Mouse (Mus musculus) retina, postnatal 7 days (tissue): ENCODE data around the gene Pp2d1.
"Not testable (repeated sequence)": the region's sequence is repeated elsewhere in the genome, so short reads cannot be mapped to it uniquely, and the experiment has no call there.

Experiments
- DNase-seq: peaks from one replicate; pipeline ENCODE4 v3.0.0-alpha.2; 2012; ENCODE audit warnings: low read depth, low spot score

The Pp2d1 gene

GRCm38 (mm10) chr17:53539351-53539750 is at the start of gene Pp2d1:
Gene Pp2d1, minus strand, starts transcription at chr17:53539451.
- DNase-seq: not testable (repeated sequence)

DNA sequence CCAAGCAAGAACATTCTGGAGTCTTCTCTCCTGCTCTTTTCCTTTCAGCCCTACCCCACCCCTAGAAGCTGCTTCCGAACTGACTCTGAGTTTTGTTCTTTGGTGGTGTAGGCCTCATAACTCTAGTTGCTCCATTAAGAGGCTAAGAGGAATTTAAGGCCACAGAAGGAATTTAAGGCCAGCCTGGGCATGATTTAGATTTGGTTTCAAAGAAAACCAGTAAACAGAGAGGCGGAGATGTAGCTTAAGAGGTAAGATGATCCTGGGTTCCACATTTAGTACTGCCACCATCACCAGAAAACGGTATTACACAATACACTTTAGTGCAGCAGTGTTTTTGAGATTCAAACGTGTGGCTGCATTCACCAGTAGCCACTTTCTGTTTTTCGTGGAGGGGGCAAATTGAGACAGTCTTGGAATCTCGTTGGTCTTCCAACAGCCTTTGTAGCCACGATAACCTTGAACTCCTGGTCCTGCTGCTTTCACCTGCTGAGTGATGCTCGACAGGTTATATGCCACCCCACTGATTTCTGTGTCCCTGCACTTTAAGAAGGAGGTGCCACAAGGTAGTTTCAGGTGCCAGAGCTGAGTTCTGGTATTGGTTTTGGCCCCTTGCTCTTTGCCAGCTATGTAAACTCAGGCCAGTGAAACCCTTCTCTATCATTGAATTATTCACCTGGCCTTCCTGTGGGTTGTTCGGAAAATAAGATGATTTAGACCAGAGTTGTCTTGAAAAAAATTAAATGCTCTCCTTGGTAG is 49.0 kb upstream of the Pp2d1 start:
- DNase-seq: no peak

DNA sequence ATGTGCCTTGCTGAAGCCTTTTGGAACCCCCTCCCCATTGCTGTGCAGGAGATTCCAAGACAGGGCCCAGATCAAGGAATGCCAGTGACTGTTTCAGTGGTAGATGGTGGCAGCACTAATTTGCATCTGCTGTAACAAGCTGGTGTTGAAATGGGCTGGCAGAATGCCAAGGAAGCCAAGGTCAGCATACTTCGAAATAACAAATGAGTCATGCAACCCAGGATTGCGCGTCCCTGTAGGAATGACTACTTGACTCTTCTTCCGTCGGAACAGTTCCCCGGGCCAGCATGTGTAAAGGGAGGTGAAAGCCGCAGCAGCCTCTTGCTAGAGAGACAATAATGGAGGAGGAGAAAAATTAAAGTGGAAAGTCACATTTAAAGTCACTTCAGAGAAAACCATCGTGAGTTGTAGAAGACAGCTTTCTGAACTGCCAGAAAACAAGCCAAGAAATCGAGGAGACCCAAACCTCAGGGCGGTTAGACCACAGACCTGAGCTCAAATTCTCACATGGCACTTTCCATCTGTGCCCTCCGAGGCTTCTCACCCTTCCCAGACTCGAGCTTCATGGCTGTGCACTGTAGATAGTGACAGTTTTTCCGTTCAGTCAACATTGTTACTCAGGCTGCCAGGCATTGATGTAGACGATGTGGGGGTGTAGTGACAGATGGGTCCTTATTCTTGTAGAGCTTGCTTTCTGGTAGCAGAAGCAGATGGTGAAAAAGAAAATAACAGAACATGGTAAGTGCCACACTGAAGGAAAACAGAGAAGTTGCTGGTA is 48.0 kb upstream of the Pp2d1 start:
- no peak for DNase-seq

DNA sequence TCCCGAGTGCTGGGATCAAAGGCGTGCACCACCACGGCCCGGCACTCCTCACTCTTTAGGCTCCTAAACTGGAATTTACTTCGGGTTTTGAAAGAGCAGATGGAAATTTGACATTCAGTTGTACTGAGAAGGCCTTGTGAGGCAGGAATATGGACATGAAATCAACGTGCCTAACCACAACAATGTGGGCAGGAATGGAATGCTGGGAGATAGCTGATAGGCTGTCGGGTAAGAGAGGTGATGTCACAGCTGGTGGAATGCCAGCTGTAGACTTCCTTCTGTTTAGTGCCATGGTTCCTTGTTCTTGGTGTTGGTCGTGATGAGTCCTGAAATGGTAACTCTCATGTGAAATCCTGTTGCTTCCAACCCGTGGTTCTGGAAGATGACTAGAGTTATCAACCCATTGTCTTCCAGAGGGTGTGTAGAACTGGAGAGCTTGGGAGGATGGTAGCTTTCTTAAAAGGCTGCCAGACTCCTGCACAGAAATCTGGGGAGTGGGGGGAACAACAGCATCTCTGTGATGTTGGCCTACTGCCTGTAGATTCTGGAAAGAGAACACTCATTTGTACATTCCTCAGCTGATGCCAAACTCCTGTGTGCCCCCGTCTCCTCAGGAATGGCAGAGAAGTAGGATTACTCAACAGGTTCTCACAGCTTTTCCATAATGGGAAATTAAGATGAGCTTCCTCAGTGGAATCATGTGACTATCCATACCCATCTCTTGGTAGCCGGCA is 44.8 kb upstream of the Pp2d1 start:
- no peak for DNase-seq

DNA sequence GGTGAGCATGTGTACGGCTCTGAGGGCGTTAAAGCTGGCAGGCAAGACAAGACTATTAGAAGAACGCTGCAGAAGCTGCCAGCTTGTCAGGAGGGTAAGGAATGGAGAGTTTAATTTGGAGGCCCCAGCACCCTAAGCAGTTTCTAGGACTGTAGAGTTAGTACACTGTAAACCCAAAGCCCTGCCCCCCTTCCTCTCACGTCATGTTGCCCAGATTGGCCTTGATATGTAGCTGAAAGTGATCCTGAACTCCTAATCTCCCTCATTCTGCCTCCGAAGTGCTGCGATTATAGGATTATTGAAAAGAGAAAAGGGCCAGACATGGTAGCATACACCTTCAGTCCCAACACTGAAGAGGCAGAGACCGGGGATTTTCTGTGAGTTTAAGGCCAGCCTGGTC is 43.6 kb upstream of the Pp2d1 start:
- no peak for DNase-seq

- DNase-seq: no peak
These were observed 42.9 kb upstream of the Pp2d1 start for GRCm38 (mm10) chr17:53582026-53582585.

DNA sequence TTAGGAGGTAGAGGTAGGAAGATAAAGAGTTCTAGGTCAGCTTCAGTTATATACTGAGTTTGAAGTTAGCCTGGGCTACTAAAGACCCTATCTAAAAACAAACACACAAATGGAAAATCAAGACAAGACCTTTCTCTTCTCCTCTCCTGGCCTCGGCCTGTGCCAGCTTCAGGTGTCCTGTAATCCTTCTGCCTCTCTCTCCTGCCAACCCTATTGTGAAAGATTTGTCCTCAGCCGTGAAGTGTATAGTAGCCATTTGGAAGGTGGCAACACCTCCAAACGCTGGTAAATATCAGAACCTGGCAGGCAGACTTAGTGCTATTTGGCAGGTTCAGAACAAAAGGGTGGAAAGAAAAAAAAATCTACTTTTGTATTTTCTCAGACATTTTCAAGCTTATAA is 41.0 kb upstream of the Pp2d1 start:
- DNase-seq: no peak

DNA sequence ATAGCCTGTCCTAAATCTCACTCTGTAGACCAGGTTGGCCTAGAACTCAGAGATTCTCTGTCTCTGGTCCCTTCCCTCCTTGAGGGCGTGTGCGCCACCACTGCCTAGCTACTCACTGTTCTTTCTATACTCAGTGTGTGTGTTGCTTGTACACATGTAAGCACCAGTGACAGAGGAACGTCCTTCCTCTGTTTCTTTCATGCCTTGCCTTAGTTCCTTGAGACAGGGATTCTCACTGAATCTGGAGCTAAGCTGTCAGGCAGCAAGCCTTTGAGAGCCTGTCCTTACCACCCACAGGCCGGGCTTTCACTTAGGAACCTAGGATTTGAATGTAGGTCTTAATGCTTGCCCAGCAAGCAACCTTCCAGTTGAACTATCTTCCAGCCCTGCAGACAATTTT is 40.4 kb upstream of the Pp2d1 start:
- no peak for DNase-seq

- no peak for DNase-seq
These were observed 39.5 kb upstream of the Pp2d1 start for GRCm38 (mm10) chr17:53578776-53579175.

DNA sequence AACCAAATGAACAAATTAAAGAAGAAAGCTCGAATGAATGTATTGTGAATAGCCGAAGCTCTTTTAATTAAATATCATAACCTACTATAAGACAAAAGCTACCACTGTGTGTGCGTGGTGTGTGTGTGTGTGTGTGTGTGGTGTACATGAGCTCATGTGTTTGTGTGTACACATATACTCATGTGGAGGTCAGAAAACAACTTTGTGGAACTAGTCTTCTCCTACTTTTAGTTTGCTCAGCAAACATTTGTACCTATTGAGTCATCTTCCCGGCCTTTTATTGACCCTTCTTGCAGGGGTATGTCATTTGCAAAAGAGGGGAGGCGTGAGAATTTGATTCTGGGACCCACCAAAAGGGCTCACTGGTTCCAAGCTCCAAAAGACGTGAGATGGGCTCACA is 39.0 kb upstream of the Pp2d1 start:
- DNase-seq: no peak

DNA sequence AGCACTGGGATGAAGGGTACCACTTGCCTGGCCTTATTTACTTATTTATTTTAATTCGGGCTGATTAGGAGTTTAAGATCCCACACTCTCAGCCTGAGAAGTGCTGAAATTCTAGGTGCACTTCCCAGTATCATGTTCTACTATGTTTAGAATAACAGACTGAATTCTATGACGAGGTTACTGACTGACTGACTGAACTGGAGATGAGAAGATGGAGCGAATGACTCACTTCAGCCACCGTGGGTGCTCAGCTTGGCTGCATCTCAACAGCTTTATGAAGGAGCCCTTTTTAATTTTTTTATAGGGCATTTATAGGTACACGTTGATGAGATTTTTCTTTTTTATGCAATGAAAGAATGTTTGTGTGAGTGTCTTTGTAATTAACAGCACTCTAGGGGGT is 38.5 kb upstream of the Pp2d1 start:
- no peak for DNase-seq

GRCm38 (mm10) chr17:53577151-53577550 is 37.9 kb upstream of the Pp2d1 start:
- no peak for DNase-seq

- no peak for DNase-seq
These were observed 33.8 kb upstream of the Pp2d1 start for GRCm38 (mm10) chr17:53573019-53573556.

DNA sequence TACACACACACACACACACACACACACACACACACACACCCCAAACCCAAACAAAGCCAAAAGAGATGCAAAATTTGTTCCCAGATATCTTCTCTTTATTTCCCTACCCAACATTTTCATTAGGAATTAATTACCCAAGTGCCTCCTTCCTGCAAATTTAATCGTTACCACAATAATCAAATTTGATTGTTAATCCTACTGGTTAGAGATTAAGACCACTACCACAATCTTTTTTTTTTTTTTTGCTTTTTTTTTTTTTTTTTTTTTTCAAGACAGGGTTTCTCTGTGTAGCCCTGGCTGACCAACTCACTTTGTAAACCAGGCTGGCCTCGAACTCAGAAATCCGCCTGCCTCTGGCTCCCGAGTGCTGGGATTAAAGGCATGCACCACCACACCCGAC is 31.7 kb upstream of the Pp2d1 start:
- not testable (repeated sequence) for DNase-seq

DNA sequence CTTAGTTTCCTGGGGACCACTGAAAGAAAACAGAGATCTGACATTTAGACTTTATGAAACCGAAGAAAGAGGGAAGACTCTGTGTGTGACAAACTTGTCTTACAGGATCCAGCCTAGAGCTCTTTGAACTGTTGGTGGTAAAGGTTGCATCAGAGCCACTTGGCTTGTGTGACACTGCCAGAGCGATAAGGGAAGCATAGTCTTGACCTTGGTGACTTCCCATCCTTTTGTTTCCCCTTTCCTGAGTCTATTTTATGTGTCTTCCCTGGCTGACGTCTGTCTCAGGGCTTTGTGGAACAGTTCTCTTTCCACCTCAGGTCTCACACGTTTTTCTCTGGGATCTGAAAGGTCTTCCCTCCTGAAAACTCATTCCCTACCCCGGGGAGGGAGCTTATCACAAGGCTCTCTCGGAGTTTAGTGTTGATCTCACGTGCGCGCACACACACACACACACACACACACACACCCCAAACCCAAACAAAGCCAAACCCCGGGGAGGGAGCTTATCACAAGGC is 31.2 kb upstream of the Pp2d1 start:
- DNase-seq: no peak

- DNase-seq: no peak
These were observed 30.6 kb upstream of the Pp2d1 start for GRCm38 (mm10) chr17:53569829-53570228.

GRCm38 (mm10) chr17:53568734-53569386 is 29.6 kb upstream of the Pp2d1 start:
- no peak for DNase-seq

DNA sequence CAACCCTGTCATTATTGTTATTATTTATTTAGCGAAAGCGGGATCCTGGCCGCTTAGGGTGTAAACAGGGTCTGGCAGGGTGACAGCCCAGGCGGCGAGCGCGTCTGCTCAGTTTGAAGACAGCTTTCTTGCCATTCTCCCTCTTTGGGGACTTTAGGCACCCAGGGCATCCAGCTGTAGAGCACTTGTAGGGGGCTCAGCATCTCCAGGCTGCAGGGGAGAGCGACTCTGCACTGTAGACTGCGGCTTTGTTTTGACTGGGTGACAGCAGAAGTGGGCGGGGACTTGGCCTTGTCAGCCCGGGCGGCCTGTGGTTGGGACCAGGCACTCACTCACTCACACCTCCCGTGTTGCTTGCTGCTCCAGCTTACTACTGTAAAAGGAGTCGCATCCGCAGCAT is 28.9 kb upstream of the Pp2d1 start:
- DNase-seq: no peak

DNA sequence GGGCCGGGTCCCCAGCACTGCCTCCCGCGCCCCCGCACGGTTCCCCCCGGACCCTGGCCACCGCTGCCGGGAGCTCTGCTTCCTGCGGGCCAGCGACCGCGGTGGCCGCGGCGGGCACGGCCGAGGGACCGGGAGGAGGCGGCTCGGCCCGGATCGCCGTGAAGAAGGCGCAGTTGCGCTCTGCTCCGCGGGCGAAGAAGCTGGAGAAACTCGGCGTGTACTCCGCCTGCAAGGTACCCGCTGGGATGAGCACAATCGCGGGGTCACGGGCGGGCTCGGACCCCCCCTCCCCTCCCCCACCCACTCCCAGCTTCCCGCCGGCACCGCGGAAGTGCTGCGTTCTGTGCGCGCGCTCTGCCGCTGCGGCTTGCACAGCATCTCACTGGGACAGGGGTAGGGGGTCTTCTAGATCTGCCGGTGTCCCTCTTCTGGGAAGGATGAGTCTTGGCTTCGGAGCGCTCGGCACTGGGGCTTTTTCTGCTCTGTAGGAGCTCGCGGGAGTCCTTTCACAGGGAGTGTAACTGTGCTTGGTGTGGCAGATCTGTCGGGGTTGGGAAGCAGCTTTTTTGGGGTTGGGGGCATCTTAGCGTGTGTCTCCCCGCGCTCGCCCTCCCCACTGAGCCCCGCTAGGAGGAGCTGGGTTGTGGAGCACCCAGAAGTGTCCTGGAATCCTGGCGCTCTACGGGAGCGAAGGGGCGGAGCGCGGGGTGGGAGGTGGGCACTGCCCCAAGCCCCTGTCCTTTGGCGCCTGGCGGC is 28.3 kb upstream of the Pp2d1 start:
- DNase-seq: no peak

GRCm38 (mm10) chr17:53566919-53567345 is 27.7 kb upstream of the Pp2d1 start:
- DNase-seq: no peak
